Mouse (Mus musculus): ENCODE data around the gene Galm. TPM values are rescaled to one million over a fixed set of nuclear protein-coding genes. Genes with fewer than 3 reads are reported as not detected.

Gene Galm
- polyA plus RNA-seq, 1 experiment from 2014 or later: 73.5 TPM

GRCm38 (mm10) chr17:80156905-80157304 is 29.6 kb downstream of the Galm start:
- Histone ChIP-seq H3K27ac (ENCODE audit: low read depth, low read length) (no peak overlapping the region), H3K4me1 (replicated peaks; ENCODE audit: control insufficient read depth, insufficient read depth, low read length) (no peaks in the 10 kb centered on the region), H3K27me3 (replicated peaks; ENCODE audit: control insufficient read depth, insufficient read depth, low read length) (no peaks in the 10 kb centered on the region), H3K9ac (ENCODE audit: low read depth, low read length) (no peak overlapping the region), H3K4me3 (ENCODE audit: low read depth, low read length) (no peak overlapping the region), H3K9me3 (ENCODE audit: control insufficient read depth) (no peaks in the 10 kb centered on the region), H3K36me3 (ENCODE audit: control insufficient read depth, insufficient read depth) (no peaks in the 10 kb centered on the region), H3K4me2 (replicated peaks; ENCODE audit: low read depth) (no peak overlapping the region)
- no peak for ATAC-seq
- TF ChIP-seq CTCF (IDR thresholded peaks at IDR 0.05; ENCODE audit: low read depth): no peak
- 88% methylated on average over 8 of the region's 8 CpGs for WGBS

- H3K27me3 ChIP-seq (replicated peaks; ENCODE audit: control insufficient read depth, insufficient read depth, low read length): no peaks in the 10 kb centered on the region
- no peaks in the 10 kb centered on the region for H3K9me3 ChIP-seq (ENCODE audit: control insufficient read depth)
- no peaks in the 10 kb centered on the region for H3K4me1 ChIP-seq (replicated peaks; ENCODE audit: control insufficient read depth, insufficient read depth, low read length)
- WGBS: 83% methylated on average over 6 of the region's 6 CpGs
- H3K4me2 ChIP-seq (replicated peaks; ENCODE audit: low read depth): no peak overlapping the region
- H3K27ac ChIP-seq (ENCODE audit: low read depth, low read length): no peak overlapping the region
- H3K36me3 ChIP-seq (ENCODE audit: control insufficient read depth, insufficient read depth): no peaks in the 10 kb centered on the region
- H3K4me3 ChIP-seq (ENCODE audit: low read depth, low read length): no peak overlapping the region
- no peak overlapping the region for H3K9ac ChIP-seq (ENCODE audit: low read depth, low read length)
- no peak for TF ChIP-seq CTCF (IDR thresholded peaks at IDR 0.05; ENCODE audit: low read depth)
- ATAC-seq: no peak
Observed at GRCm38 (mm10) chr17:80157489-80157888, 30.2 kb downstream of the Galm start.

GRCm38 (mm10) chr17:80160454-80160853 is 33.2 kb downstream of the Galm start:
- Histone ChIP-seq H3K36me3 (ENCODE audit: control insufficient read depth, insufficient read depth) (no peaks in the 10 kb centered on the region), H3K4me2 (replicated peaks; ENCODE audit: low read depth) (no peak overlapping the region), H3K27ac (ENCODE audit: low read depth, low read length) (no peak overlapping the region), H3K27me3 (replicated peaks; ENCODE audit: control insufficient read depth, insufficient read depth, low read length) (no peaks in the 10 kb centered on the region), H3K4me3 (ENCODE audit: low read depth, low read length) (no peak overlapping the region), H3K4me1 (replicated peaks; ENCODE audit: control insufficient read depth, insufficient read depth, low read length) (no peaks in the 10 kb centered on the region), H3K9ac (ENCODE audit: low read depth, low read length) (no peak overlapping the region), H3K9me3 (ENCODE audit: control insufficient read depth) (no peaks in the 10 kb centered on the region)
- no peak for ATAC-seq
- TF ChIP-seq CTCF (IDR thresholded peaks at IDR 0.05; ENCODE audit: low read depth): no peak; the same call in 1 of the 2 replicates
- 50% methylated on average over 5 of the region's 5 CpGs for WGBS

DNA sequence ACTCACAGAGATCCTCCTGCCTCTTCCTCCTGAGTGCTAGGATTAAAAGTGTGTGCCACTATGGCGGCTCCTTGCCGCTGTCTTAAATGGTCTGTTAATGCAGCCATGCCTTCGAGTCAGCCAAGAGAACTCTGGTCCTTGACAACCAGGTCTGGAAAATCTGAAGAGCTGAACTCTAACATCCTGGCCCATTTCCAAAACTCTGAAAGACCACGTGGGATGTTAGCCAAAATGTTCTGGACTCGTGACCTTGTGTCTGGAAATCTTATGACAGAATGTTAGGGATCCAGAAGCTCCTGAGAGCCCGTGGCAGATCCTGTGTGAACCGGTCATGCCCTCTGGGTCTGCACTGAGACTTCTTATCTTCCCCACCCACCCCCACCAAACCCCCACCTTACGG is 36.7 kb downstream of the Galm start:
- ATAC-seq: no peak
- Histone ChIP-seq H3K4me1 (replicated peaks; ENCODE audit: control insufficient read depth, insufficient read depth, low read length) (no peaks in the 10 kb centered on the region), H3K36me3 (ENCODE audit: control insufficient read depth, insufficient read depth) (no peaks in the 10 kb centered on the region; the same call in 1 of the 2 replicates), H3K4me3 (ENCODE audit: low read depth, low read length) (no peak overlapping the region), H3K27ac (ENCODE audit: low read depth, low read length) (no peak overlapping the region), H3K27me3 (replicated peaks; ENCODE audit: control insufficient read depth, insufficient read depth, low read length) (no peaks in the 10 kb centered on the region), H3K4me2 (replicated peaks; ENCODE audit: low read depth) (no peak overlapping the region), H3K9me3 (ENCODE audit: control insufficient read depth) (no peaks in the 10 kb centered on the region), H3K9ac (ENCODE audit: low read depth, low read length) (no peak overlapping the region)
- WGBS: 79% methylated on average over 8 of the region's 8 CpGs
- no peak for TF ChIP-seq CTCF (IDR thresholded peaks at IDR 0.05; ENCODE audit: low read depth)

GRCm38 (mm10) chr17:80165741-80166140 is 38.5 kb downstream of the Galm start:
- no peak for ATAC-seq
- H3K4me1 ChIP-seq (replicated peaks; ENCODE audit: control insufficient read depth, insufficient read depth, low read length): no peaks in the 10 kb centered on the region
- no peaks in the 10 kb centered on the region for H3K27me3 ChIP-seq (replicated peaks; ENCODE audit: control insufficient read depth, insufficient read depth, low read length)
- H3K4me2 ChIP-seq (replicated peaks; ENCODE audit: low read depth): no peak overlapping the region
- no peak overlapping the region for H3K4me3 ChIP-seq (ENCODE audit: low read depth, low read length)
- 64% methylated on average over 6 of the region's 6 CpGs for WGBS
- H3K9ac ChIP-seq (ENCODE audit: low read depth, low read length): no peak overlapping the region
- no peak for TF ChIP-seq CTCF (IDR thresholded peaks at IDR 0.05; ENCODE audit: low read depth)
- no peak overlapping the region for H3K27ac ChIP-seq (ENCODE audit: low read depth, low read length)
- peaks cover 2% of the 10 kb centered on the region; the same call in 1 of the 2 replicates for H3K36me3 ChIP-seq (ENCODE audit: control insufficient read depth, insufficient read depth)
- no peaks in the 10 kb centered on the region for H3K9me3 ChIP-seq (ENCODE audit: control insufficient read depth)

GRCm38 (mm10) chr17:80166346-80166745 is 39.1 kb downstream of the Galm start:
- Histone ChIP-seq H3K36me3 (ENCODE audit: control insufficient read depth, insufficient read depth) (peaks cover 6% of the 10 kb centered on the region; the same call in 1 of the 2 replicates), H3K4me1 (replicated peaks; ENCODE audit: control insufficient read depth, insufficient read depth, low read length) (no peaks in the 10 kb centered on the region), H3K9me3 (ENCODE audit: control insufficient read depth) (no peaks in the 10 kb centered on the region), H3K9ac (ENCODE audit: low read depth, low read length) (no peak overlapping the region), H3K27ac (ENCODE audit: low read depth, low read length) (no peak overlapping the region), H3K4me3 (ENCODE audit: low read depth, low read length) (no peak overlapping the region), H3K27me3 (replicated peaks; ENCODE audit: control insufficient read depth, insufficient read depth, low read length) (no peaks in the 10 kb centered on the region), H3K4me2 (replicated peaks; ENCODE audit: low read depth) (no peak overlapping the region)
- 82% methylated on average over 6 of the region's 6 CpGs for WGBS
- ATAC-seq: no peak
- no peak for TF ChIP-seq CTCF (IDR thresholded peaks at IDR 0.05; ENCODE audit: low read depth)

DNA sequence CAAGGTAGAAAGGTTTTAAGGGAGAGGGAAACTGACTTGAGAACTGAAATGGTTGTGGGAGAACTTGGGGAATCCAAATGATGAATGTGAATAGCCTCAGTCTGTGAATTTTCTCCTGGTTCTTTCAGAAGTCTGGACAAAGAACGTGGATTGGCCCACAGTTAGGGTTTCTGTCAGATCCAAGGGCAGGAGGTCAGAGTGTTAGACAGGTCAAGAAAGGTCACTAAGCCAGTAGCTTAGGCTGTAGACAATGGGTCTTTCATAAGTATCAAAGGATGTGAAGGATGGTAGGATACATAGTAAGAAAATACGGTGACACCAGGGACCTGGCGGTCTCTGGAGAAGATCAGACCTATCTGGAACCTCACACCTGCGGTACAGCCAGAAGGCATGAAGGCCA is 40.2 kb downstream of the Galm start:
- H3K4me1 ChIP-seq (replicated peaks; ENCODE audit: control insufficient read depth, insufficient read depth, low read length): no peaks in the 10 kb centered on the region
- ATAC-seq: no peak
- no peaks in the 10 kb centered on the region for H3K27me3 ChIP-seq (replicated peaks; ENCODE audit: control insufficient read depth, insufficient read depth, low read length)
- TF ChIP-seq CTCF (IDR thresholded peaks at IDR 0.05; ENCODE audit: low read depth): no peak
- H3K27ac ChIP-seq (ENCODE audit: low read depth, low read length): no peak overlapping the region
- H3K36me3 ChIP-seq (ENCODE audit: control insufficient read depth, insufficient read depth): peaks cover 6% of the 10 kb centered on the region; the same call in 1 of the 2 replicates
- WGBS: 86% methylated on average over 4 of the region's 4 CpGs
- no peak overlapping the region for H3K9ac ChIP-seq (ENCODE audit: low read depth, low read length)
- no peak overlapping the region for H3K4me2 ChIP-seq (replicated peaks; ENCODE audit: low read depth)
- no peaks in the 10 kb centered on the region for H3K9me3 ChIP-seq (ENCODE audit: control insufficient read depth)
- no peak overlapping the region for H3K4me3 ChIP-seq (ENCODE audit: low read depth, low read length)
